Mouse (Mus musculus): ENCODE results near the gene Mkrn2.
"Not testable (repeated sequence)": the region's sequence is repeated elsewhere in the genome, so short reads cannot be mapped to it uniquely, and the experiment has no call there.

Mkrn2 gene

GRCm38 (mm10) chr6:115607429-115607828, 5.7 kb downstream of the Mkrn2 start:
- DNase-seq (ENCODE audit: low spot score in 2 of 2): peak in 1 of 2 experiments; percentile 13

- DNase-seq (ENCODE audit: low spot score in 2 of 2): no peak
Measured at GRCm38 (mm10) chr6:115609121-115609520, 7.4 kb downstream of the Mkrn2 start.

GRCm38 (mm10) chr6:115610301-115610700, 8.6 kb downstream of the Mkrn2 start:
- DNase-seq (ENCODE audit: low spot score in 2 of 2): no peak

- DNase-seq (ENCODE audit: low spot score in 2 of 2): no peak
Measured at GRCm38 (mm10) chr6:115613793-115614192, 12.1 kb downstream of the Mkrn2 start.

- DNase-seq (ENCODE audit: low spot score in 2 of 2): no peak
Measured at GRCm38 (mm10) chr6:115615983-115616382, 14.3 kb downstream of the Mkrn2 start.

GRCm38 (mm10) chr6:115619818-115620217, 18.1 kb downstream of the Mkrn2 start:
- DNase-seq (ENCODE audit: low spot score in 2 of 2): no peak

- no peak for DNase-seq (ENCODE audit: low spot score in 2 of 2)
Measured at GRCm38 (mm10) chr6:115620942-115621341, 19.2 kb downstream of the Mkrn2 start.

- no peak for DNase-seq (ENCODE audit: low spot score in 2 of 2)
Measured at GRCm38 (mm10) chr6:115626121-115626520, 24.4 kb downstream of the Mkrn2 start.

- no peak for DNase-seq (ENCODE audit: low spot score in 2 of 2)
Measured at GRCm38 (mm10) chr6:115631056-115631795, 29.5 kb downstream of the Mkrn2 start.

GRCm38 (mm10) chr6:115634015-115634414, 32.3 kb downstream of the Mkrn2 start:
- DNase-seq (ENCODE audit: low spot score in 2 of 2): no peak

GRCm38 (mm10) chr6:115638188-115638587, 36.5 kb downstream of the Mkrn2 start:
- not testable (repeated sequence) for DNase-seq (ENCODE audit: low spot score in 2 of 2)

GRCm38 (mm10) chr6:115643315-115643714, 41.6 kb downstream of the Mkrn2 start:
- no peak for DNase-seq (ENCODE audit: low spot score in 2 of 2)

GRCm38 (mm10) chr6:115649792-115650365, 48.2 kb downstream of the Mkrn2 start:
- no peak for DNase-seq (ENCODE audit: low spot score in 2 of 2)

GRCm38 (mm10) chr6:115650476-115651427, 49.0 kb downstream of the Mkrn2 start:
- DNase-seq (ENCODE audit: low spot score in 2 of 2): no peak

- DNase-seq (ENCODE audit: low spot score in 2 of 2): no peak
Measured at GRCm38 (mm10) chr6:115651719-115652118, 50.0 kb downstream of the Mkrn2 start.

- no peak for DNase-seq (ENCODE audit: low spot score in 2 of 2)
Measured at GRCm38 (mm10) chr6:115653939-115654338, 52.2 kb downstream of the Mkrn2 start.

- no peak for DNase-seq (ENCODE audit: low spot score in 2 of 2)
Measured at GRCm38 (mm10) chr6:115658802-115659201, 57.1 kb downstream of the Mkrn2 start.

- DNase-seq (ENCODE audit: low spot score in 2 of 2): no peak
Measured at GRCm38 (mm10) chr6:115664268-115664667, 62.6 kb downstream of the Mkrn2 start.

GRCm38 (mm10) chr6:115666641-115667040, 64.9 kb downstream of the Mkrn2 start:
- no peak for DNase-seq (ENCODE audit: low spot score in 2 of 2)
